Mouse (Mus musculus): Measurements from ENCODE around the gene Syt5.

Gene Syt5

GRCm38 (mm10) chr7:4522292-4522691 lies 25.0 kb downstream of the Syt5 start:
- DNase-seq = no peak

DNA sequence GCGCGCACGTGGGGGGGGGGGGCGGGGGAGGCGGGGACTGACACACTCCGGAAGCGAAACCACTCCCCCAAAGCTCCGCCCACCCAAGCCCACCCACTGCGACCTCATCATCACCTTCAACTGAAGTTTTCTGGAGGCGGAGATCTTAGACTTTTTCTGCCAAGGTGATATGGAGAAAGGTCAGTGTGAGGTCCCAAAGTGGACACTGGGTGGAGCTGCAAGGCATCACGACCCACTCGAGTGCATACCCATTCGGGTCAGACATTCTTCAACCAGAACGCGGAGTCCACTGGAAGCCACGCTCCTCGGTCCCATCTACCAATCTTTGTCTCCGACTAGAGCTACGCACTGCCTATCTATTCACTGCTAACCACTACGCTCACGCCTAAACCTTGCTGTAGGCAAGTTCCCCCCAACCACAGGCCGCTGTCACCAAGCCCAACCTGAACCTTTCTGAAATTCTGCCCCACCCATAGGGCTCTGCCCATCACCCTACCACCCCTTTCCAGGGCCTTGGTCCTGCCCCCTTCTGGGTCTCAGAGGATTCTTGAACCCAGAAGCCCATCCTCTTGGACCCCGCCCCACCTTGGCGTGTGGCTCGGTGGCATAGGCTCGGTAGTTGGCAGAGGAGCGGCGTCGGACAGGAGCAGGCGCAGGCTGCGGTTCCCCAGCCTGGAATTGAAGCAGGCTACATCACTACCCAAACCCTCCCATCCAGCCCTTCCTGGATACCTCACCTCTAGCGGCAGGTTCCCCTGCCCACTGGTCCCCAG lies 25.9 kb downstream of the Syt5 start:
- no peak for DNase-seq

DNA sequence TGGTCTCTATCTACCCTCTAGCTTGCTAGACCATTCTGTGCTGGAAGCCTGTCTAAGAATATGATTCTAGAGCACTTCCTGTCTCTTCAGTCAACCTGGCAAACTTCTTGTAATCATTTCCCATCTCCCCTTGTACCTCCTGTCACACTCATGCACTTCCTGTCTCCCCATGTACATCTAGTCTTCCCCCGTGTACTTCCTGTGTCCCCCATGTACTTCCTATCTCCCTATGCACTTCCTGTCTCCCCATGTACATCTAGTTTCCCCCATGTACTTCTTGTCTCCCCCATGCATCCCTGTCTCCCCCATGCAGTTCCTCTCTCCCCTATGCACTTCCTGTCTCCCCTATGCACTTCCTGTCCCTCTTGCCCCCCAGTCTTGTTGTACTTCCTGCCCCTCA lies 28.9 kb downstream of the Syt5 start:
- no peak for DNase-seq

DNA sequence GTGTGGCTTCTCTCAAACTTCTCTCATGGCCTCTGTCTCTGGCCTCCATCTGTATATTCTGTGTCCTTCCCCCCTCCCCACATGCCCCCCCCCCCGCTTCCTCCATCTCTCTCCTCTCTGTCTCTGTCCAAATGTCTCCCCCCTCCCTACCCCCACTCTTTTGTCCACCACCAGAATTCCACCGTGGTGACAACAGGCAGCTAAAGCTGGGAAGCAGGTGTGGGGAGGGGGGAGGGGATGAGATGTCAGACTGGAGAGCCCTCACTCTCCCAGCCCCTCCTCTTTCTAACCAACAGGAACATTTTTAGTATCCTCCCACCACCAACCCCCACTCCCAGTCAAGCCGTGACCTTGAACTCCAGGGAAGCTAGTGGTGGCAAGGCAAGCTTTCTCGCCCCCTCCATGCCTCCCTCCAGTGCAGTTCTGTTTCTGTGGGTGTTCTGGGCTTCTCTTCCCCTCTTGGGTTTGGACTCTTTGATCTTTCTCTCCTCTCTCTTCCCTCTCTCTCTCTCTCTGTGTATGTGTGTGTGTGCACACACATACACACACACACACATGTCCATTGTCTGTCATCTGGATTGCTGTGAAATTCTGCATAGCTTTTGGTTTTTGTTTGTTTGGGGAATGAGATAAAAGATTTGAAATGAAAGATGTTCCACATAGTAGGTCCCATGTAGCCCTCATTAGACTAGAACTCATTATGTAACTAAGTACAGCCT lies 30.9 kb downstream of the Syt5 start, which contains the start of gene Tnnt1:
TSS of gene Tnnt1 (minus strand) at position 51 of the 719 bp plus-strand sequence.
- no peak for DNase-seq

DNA sequence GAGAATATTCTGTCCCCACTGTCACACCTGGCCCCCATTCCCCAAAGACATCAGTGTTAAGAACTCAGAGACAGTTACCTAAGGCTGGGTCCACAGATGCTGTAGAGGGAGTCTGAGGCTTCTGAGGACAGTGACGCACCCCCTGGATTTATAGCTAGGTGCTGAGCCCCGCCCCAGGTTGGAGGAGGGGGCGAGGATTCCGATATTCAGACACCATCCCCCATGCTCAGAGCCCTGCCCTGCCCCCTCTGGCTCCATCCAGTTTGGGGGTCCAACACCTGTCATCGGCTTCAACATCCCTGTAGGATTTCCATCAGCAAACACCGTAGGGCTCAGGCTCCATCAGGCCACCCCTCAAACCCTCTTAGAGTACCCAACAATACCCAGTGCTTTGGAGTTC lies 31.5 kb downstream of the Syt5 start:
- DNase-seq = no peak

DNA sequence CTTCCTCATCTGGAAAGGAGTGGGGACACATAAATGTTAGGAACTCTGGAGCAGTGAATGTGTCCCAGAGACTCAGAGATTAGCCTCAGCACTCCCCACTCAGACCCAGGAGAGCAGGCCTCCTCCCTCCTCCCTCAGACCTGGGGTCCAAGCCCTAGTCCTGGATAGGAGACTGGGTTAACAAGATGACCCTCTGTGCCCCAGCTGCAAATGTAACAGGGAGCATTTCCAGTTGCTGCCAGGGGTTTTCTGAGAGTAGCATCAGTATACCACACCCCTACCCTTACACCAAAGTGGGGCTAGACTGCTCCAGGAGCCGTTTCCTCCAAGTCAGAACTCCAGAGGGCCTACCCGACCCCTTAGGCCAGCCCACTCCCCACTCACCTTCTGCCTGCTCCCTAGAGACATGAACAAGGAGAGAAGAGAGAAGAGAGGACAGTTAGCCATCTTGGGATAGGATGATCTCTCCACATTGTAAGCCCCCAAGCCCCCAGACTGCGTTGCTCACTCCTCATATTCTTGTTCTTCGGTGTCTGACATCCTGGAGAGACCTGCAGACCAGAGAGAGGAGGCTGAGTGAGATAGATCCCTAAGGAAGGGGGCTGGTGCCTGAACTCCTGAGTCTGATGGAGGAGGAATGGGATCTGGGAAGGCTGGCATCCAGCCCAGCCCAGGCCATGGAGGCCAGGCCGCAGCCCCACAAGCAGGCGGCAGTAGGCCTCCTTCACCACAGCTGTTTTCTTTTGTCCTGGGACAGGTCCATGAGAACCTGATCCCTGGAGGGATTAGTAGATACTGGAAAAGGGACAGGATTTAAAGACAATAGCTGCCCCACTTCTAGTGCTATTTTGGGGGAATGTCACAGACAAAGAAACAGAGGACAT lies 33.3 kb downstream of the Syt5 start:
- DNase-seq = no peak

DNA sequence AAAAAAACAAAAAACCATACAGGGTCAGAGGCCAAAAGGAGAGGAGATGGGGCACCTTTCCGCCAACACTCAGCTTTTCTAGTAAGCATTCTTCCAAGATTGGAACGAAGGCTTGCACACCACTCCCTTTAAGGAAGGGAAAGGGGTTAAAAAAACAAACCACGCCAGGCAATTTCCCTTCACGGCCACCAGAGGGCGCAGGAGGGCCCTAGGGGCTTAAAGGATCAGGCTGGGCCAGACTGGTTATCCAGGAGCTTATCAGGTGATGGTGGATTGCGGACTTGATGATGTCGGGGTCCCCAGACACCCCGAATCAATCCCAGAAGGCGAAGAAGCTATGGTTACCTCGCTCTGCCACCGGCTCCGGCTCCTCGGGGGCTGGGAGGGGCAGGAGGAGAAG lies 34.1 kb downstream of the Syt5 start:
- no peak for DNase-seq

DNA sequence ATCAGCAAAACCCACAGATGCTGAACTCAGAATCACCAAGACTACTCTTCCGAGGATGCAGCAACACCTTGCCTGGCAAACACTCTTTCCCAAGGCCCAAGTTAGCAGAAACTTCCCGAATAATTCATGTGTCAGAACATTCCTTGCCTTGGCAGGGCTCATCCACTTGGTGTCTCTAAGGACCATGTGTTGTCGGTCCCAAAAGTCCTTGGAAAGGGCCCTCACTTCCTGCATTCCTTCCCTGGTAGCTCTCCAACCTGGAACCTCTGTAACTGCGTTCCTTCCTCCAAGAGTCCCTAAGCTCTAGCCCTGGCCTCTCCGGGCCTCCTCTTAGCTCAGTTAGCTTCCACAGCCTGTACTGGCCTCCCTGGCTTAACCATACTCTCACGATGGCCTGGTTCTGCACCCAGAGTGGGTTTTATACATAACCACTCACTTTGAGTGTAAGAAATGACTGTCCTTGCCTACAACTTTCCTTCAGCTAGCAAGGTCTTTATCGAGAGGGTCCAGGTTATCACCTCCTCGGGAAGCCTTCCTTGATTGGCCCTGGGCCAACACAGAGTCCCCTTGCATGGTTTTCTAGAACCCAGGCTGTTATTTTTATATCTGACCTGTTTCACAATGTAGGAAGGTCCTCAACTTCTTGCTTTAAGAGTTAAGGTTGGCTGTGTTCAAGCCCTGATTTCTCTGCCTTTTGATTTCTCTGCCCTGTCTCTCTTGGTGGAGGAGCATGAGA lies 35.7 kb downstream of the Syt5 start:
- DNase-seq = no peak

GRCm38 (mm10) chr7:4509863-4510608 lies 37.3 kb downstream of the Syt5 start:
- DNase-seq = peak; percentile 1

DNA sequence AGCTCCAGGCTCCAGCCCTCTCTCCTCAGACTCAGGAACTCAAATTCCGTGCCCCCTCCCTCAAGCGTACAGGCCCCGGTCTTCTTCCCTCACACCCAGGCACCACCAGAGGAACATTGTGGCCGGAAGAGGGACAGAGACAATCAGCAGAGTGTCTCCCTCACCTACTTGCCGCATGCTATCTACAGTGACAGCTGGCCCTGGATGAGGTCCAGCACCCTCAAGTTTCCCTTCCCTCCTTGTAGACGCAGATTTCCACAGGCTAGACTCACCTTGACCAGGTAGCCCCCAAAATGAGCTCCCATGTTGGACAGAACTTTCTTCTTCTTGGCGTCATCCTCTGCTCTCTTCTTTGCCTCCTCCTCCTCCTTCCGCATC lies 38.6 kb downstream of the Syt5 start:
- no peak for DNase-seq

GRCm38 (mm10) chr7:4508062-4508738 lies 39.1 kb downstream of the Syt5 start:
- DNase-seq = no peak

GRCm38 (mm10) chr7:4507220-4507619 lies 40.1 kb downstream of the Syt5 start:
- DNase-seq = no peak

DNA sequence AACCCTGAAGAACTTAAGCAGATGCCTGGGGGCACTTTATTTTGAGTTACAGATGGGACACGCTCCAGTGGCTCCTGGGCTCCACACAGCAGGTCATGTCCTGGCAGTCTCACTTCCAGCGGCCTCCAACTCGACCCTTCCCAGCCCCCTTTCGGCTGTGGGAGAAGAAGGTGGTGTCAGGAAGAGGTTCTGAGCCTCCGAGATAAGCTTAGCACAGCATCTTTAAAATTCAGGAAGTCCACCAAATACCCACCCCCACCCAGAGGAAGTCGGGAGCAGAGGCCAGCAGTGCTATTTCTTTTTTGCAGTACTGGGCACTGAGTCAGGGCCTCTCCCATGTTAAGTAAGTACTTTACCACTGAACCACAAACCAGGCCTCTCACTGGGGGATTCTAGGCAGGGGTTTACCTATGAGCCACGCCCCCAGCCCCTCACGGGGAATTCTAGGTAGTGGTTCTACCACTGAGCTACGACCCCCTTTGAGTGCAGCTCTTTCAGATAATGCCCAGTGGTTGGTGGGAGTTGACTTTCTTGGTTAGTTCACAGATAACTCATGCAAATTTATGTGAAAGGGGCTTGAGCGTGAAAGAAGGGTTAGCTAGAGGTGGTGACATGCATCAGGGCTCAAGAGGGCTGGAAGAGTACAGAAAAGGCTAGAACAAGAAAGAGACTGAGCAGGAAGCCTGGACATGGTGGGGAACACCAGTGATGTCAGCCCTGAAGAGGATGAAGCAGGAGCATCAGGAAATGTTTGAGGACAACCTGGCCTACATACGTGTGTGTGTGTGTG lies 42.5 kb downstream of the Syt5 start:
- peak; percentile 44 for DNase-seq

GRCm38 (mm10) chr7:4503858-4504257 lies 43.5 kb downstream of the Syt5 start:
- no peak for DNase-seq

GRCm38 (mm10) chr7:4503100-4503499 lies 44.2 kb downstream of the Syt5 start:
- peak; percentile 52 for DNase-seq

DNA sequence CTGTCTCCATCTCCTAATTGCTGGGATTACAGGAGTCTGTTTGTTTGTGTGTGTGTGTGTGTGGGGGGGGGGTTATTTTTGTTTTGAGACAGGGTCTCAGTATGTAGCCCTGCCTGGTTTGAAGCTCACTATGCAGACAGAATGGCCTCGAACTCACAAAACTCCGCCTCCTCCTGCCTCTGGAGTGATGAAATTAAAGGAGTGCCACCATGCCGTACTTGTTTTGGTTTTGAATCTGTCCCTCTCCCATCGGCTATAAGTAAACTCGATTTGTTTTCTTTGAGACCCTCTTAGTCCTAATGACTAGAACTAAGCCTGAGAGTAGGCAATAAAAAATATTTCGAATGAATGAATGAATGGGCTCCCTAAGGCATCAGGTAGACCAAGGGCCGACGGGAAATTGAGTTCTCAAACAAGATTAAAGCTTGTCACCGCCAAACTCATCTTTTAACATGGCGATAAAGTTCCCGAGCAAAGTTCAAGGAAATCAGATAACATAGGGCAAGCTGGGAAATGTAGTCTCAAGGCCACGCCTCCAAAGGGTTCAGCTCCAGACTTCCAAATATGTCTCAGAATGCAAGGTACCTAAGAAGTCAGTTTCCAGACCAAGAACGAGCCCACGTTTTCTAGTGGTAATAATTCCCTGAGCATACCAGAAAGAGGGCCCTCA lies 44.8 kb downstream of the Syt5 start:
- DNase-seq = peak; percentile 79

DNA sequence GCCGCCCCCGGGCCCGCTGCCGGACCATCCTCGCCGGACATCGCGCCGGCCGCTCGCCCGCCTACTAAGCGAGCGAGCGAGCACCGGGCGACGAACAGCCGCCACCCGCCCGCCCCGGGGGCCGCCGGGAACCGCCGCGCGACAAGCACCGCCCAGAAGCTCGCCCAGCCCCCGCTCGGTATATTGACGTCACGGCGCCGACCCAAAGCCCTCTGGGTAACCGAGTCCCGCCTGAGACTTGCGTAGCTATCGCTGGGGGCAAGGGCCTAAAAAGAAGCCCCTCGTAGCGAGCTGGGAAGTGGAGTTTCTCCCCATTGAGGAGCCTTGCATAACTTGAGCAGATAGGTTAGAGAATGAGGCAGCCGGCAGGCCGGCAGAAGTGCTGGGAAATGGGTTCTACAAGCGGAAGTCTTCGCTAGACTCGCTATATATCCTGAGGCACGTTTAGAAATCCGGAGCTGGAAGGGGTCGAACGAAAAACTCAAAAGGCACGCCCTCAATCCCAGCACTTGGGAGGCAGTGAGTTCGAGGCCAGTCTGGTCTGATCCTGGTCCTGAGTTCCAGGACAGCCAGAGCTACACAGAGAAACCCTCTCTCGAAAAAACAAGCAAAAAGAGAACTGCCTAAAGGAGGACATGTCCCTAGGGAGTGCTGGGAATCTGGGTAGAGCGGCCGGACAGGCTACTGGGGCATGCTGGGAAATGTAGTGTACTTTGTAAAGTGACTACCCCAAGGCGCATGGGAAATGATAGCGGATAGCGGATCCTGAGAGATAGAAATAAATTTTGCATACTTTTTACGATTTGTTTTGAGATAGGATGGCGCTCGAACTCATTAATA lies 45.6 kb downstream of the Syt5 start, which contains the start of gene Ppp1r12c:
TSS of gene Ppp1r12c (minus strand) at position 123 of the 840 bp plus-strand sequence.
- peak; percentile 96 for DNase-seq

GRCm38 (mm10) chr7:4500892-4501471 lies 46.4 kb downstream of the Syt5 start:
- DNase-seq = peak; percentile 82
